Mouse (Mus musculus) kidney, postnatal 0 days (tissue): Measurements from ENCODE around the gene Mrpl32. TPM values are rescaled to one million over a fixed set of nuclear protein-coding genes. Genes with fewer than 3 reads are reported as not detected.

Source experiments
- ATAC-seq: fragments of 200-750 bp; cut with Nextera tagmentation; replicated peaks from 2 replicates; pipeline ENCODE4 v1.8.0; 2017; ENCODE audit warnings: low read depth, moderate number of reproducible peaks, moderate TSS enrichment, moderate library complexity; ENCODE audit not compliant: low FRiP score
- DNase-seq: peaks from one replicate; pipeline ENCODE4 v3.0.0-alpha.2; 2016; ENCODE audit warnings: low spot score
- H3K27ac ChIP-seq: fragments of 300-500 bp; sonication (generic); 2 replicates; pipeline ENCODE4 v1.5.1; 2014; ENCODE audit warnings: mild to moderate bottlenecking
- H3K27me3 ChIP-seq: fragments of 300-500 bp; sonication (generic); 2 replicates; pipeline ENCODE4 v1.6.1; 2014; ENCODE audit warnings: low read length, mixed read lengths; ENCODE audit not compliant: insufficient read depth
- H3K36me3 ChIP-seq: fragments of 300-500 bp; sonication (generic); 2 replicates; pipeline ENCODE4 v1.6.1; 2014; ENCODE audit warnings: low read length, mixed read lengths; ENCODE audit not compliant: insufficient read depth
- H3K4me1 ChIP-seq: fragments of 300-500 bp; sonication (generic); replicated peaks from 2 replicates; pipeline ENCODE4 v1.6.1; 2014; ENCODE audit warnings: antibody characterized with exemption, low read length, mixed read lengths; ENCODE audit not compliant: insufficient read depth
- H3K4me2 ChIP-seq: fragments of 300-500 bp; sonication (generic); 2 replicates; pipeline ENCODE4 v1.6.1; 2014; ENCODE audit warnings: mild to moderate bottlenecking, low read length, moderate library complexity, mixed read lengths
- H3K4me3 ChIP-seq: fragments of 300-500 bp; sonication (generic); replicated peaks from 2 replicates; pipeline ENCODE4 v1.5.1; 2014; ENCODE audit warnings: low read depth, low read length
- H3K9ac ChIP-seq: fragments of 300-500 bp; sonication (generic); 2 replicates; pipeline ENCODE4 v1.6.1; 2014; ENCODE audit warnings: low read depth, low read length
- H3K9me3 ChIP-seq: fragments of 300-500 bp; sonication (generic); replicated peaks from 2 replicates; pipeline ENCODE4 v1.6.1; 2016; ENCODE audit warnings: low read length, inconsistent platforms, mixed read lengths
- CTCF ChIP-seq: IDR thresholded peaks from 2 replicates; pipeline ENCODE4 v1.5.1; 2016; ENCODE audit warnings: antibody characterized with exemption, low read depth, mild to moderate bottlenecking, moderate library complexity
- WGBS: fragments of 180-500 bp; shearing (Covaris S2); extraction: QIAGEN DNeasy Blood & Tissue Kit; methylation state at CpG from one replicate; pipeline ENCODE4 v1.1.7; 2014; 5-methylcytosine and 5-hydroxymethylcytosine counted together
- polyA plus RNA-seq: library from polyadenylated mRNA; unstranded; fragments of >200 nt; fragmentation: Nextera tagmentation; extraction: Ambion mirVana; gene quantifications from 2 replicates; pipeline ENCODE4 v1.2.1, GENCODE M21; 2015

Gene Mrpl32
- 151 and 152 TPM in 2 replicates for polyA plus RNA-seq

GRCm38 (mm10) chr13:14612926-14613529 is at the start of gene Mrpl32, which contains the start of gene Psma2:
Gene Mrpl32, minus strand, starts transcription at chr13:14613165.
Gene Psma2, plus strand, starts transcription at chr13:14613240.
- peaks cover 11% of the 10 kb centered on the region; the same call in 1 of the 2 replicates for H3K36me3 ChIP-seq

GRCm38 (mm10) chr13:14649301-14649700 is 36.3 kb upstream of the Mrpl32 start:
- TF ChIP-seq CTCF, result peak; percentile 70
- Histone ChIP-seq H3K4me1 (no peaks in the 10 kb centered on the region), H3K4me2 (no peak overlapping the region), H3K9me3 (no peaks in the 10 kb centered on the region), H3K9ac (no peak overlapping the region), H3K36me3 (no peaks in the 10 kb centered on the region), H3K27ac (no peak overlapping the region), H3K27me3 (no peaks in the 10 kb centered on the region), H3K4me3 (no peak overlapping the region)
- DNase-seq, result peak; percentile 73
- no peak for ATAC-seq
- 17% methylated on average over 1 of the region's 1 CpGs for WGBS

More at GRCm38 (mm10) chr13:14612926-14613529, at the start of gene Mrpl32, which contains the start of gene Psma2:
- peak within 1 kb of the TSS; percentile 66 for H3K27ac ChIP-seq
- H3K4me1 ChIP-seq, result no peaks in the 10 kb centered on the region; the same call in 1 of the 2 replicates
- no peaks in the 10 kb centered on the region for H3K9me3 ChIP-seq
- TF ChIP-seq CTCF, result no peak
- peak; percentile 99 for ATAC-seq
- H3K4me3 ChIP-seq, result peak within 1 kb of the TSS; percentile 91
- peak within 1 kb of the TSS; percentile 79 for H3K9ac ChIP-seq
- WGBS, result under 1% methylated on average over 42 of the region's 42 CpGs
- DNase-seq, result peak; percentile 100
- H3K27me3 ChIP-seq, result no peaks in the 10 kb centered on the region
- peak within 1 kb of the TSS; percentile 63 for H3K4me2 ChIP-seq

DNA sequence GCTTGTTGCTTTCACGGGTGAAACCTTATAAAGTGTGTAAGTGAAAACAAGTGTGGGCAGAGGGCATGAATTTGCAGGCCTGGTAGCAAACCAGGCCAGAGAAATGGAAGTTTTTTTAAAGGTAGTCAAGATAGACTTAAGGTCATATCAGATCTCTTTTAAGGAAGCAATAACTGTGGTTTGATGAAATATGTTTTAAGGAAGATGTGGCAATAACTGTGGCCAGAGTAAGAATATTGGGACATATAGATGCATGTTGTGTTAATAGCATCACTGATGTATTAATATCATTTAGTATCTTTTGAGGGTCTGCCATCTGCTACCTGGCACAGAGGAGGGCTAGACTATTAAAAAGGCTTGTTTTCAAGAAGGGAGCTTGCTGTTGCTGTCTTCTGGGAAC is 27.0 kb upstream of the Mrpl32 start:
- no peaks in the 10 kb centered on the region for H3K27me3 ChIP-seq
- no peak overlapping the region for H3K9ac ChIP-seq
- 20% methylated on average over 1 of the region's 1 CpGs for WGBS
- no peak overlapping the region for H3K27ac ChIP-seq
- H3K4me3 ChIP-seq, result no peak overlapping the region
- ATAC-seq, result no peak
- DNase-seq, result no peak
- TF ChIP-seq CTCF, result no peak
- no peaks in the 10 kb centered on the region for H3K9me3 ChIP-seq
- H3K4me2 ChIP-seq, result no peak overlapping the region
- no peaks in the 10 kb centered on the region for H3K4me1 ChIP-seq
- H3K36me3 ChIP-seq, result peaks cover 17% of the 10 kb centered on the region; the same call in 1 of the 2 replicates

DNA sequence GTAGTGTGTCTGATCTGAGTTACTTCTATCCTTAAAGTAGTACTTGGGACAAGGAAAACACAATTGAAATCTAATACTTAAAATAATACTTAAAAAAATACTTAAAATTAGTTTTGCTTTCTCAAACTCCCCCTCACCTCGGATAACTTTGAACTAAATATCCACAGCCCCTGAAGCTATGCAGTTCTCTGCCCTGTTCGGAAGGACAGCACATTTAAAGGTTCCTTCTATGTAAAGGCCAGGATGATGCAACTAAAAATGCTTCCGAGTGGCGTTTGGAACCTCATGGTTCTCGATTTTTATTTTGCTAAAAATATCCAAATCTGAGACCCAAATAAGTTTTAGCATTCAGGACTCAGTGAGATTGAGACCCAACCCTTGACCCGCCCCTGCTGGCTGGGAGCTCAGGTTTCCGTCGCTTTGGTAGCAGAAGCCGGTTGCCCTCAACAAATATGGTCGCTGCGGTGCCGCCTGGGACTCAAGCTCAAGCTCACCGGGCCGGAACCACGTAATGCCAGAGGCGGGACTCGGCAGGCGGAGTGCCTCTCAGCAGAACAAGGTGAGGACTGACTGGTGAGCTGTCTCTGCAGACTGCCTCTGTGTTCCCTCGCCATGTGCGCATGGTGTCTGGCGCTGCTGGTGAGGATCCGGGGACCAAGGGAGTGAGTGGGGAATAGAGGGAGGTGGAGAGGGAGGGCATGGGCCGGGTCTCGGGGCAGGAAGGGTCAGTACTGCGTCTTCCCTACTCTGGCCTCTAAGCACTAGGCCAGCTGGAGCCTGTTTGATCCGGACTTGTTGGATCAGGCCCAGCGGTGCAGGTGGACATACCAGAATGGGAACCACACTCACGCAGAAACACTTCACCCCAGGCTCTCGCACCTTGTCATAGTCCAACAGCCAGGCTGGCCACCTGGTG is 17.0 kb upstream of the Mrpl32 start, which contains the start of gene AW209491:
Gene AW209491 (plus strand): TSS at position 429 of the 916 bp plus-strand sequence.
- under 1% methylated on average over 29 of the region's 29 CpGs for WGBS
- Histone ChIP-seq H3K36me3 (peaks cover 4% of the 10 kb centered on the region; the same call in 1 of the 2 replicates), H3K9ac (peak within 1 kb of the TSS; percentile 64), H3K4me1 (no peaks in the 10 kb centered on the region; the same call in 1 of the 2 replicates), H3K9me3 (no peaks in the 10 kb centered on the region), H3K27ac (peak within 1 kb of the TSS; percentile 85), H3K4me2 (peak within 1 kb of the TSS; percentile 65), H3K27me3 (no peaks in the 10 kb centered on the region), H3K4me3 (peak within 1 kb of the TSS; percentile 62)
- peak; percentile 94 for ATAC-seq
- DNase-seq, result peak; percentile 93
- peak; percentile 32; the same call in 1 of the 2 replicates for TF ChIP-seq CTCF

DNA sequence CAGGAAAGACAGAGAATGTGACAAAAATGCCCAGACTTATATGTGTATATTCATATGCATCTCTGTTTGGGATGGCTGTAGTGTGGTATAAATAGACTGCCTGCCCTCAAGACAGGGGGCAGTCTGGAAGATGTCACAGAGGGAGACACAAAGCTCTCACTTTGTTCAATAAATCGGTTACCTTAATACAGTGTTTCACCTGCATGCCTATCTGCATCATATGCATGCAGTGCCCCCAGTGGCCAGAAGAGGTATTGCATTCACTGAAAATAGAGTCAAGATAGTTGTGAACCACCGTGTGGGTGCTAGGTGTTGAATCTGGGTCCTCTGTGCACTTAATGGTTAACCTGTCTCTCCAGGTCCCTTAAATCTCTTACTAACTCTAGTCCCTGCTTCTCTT is 5.8 kb upstream of the Mrpl32 start:
- DNase-seq (peak; percentile 54), ATAC-seq (peak; percentile 50; the same call in 1 of the 2 replicates)
- Histone ChIP-seq H3K27ac (no peak overlapping the region), H3K9ac (no peak overlapping the region), H3K27me3 (no peaks in the 10 kb centered on the region), H3K36me3 (peaks cover 29% of the 10 kb centered on the region; the same call in 1 of the 2 replicates), H3K4me3 (no peak overlapping the region), H3K4me1 (no peaks in the 10 kb centered on the region), H3K9me3 (no peaks in the 10 kb centered on the region), H3K4me2 (no peak overlapping the region)
- WGBS, result 31% methylated on average over 2 of the region's 2 CpGs
- peak; percentile 95 for TF ChIP-seq CTCF

GRCm38 (mm10) chr13:14613553-14613952 is 588 bp upstream of the Mrpl32 start:
- under 1% methylated on average over 9 of the region's 9 CpGs for WGBS
- DNase-seq (peak; percentile 14), ATAC-seq (no peak)

More at GRCm38 (mm10) chr13:14613553-14613952, 588 bp upstream of the Mrpl32 start:
- peak overlapping the region; percentile 79 for H3K9ac ChIP-seq
- H3K27ac ChIP-seq, result peak overlapping the region; percentile 66
- H3K4me3 ChIP-seq, result peak overlapping the region; percentile 91
- peaks cover 14% of the 10 kb centered on the region; the same call in 1 of the 2 replicates for H3K36me3 ChIP-seq
- TF ChIP-seq CTCF, result no peak
- peak overlapping the region; percentile 63 for H3K4me2 ChIP-seq
- H3K27me3 ChIP-seq, result no peaks in the 10 kb centered on the region
- H3K4me1 ChIP-seq, result no peaks in the 10 kb centered on the region; the same call in 1 of the 2 replicates
- H3K9me3 ChIP-seq, result no peaks in the 10 kb centered on the region
